Mouse (Mus musculus) embryonic facial prominence, embryonic 13.5 days (tissue): ENCODE measurements around the gene Tbc1d19. TPM values are rescaled to one million over a fixed set of nuclear protein-coding genes. Genes with fewer than 3 reads are reported as not detected.

Experiments
- polyA plus RNA-seq: library from polyadenylated mRNA; unstranded; fragments of >200 nt; fragmentation: Nextera tagmentation; extraction: Ambion mirVana; gene quantifications from 2 replicates; pipeline ENCODE4 v1.2.1, GENCODE M21; 2015

Tbc1d19 gene
- polyA plus RNA-seq, 1 experiment from 2014 or later: 51.5 TPM

Other genes with a start within 250 kb of the Tbc1d19 start
- 0.26 and 0.37 TPM in 2 replicates for gene Cckar, start 101.9 kb upstream of the Tbc1d19 start, polyA plus RNA-seq
- gene Stim2, start 188.9 kb downstream of the Tbc1d19 start, polyA plus RNA-seq: 14.8 and 16.4 TPM in 2 replicates